Mouse (Mus musculus) intestine, embryonic 16.5 days (tissue): Measurements from ENCODE around the gene Spata48. TPM values are rescaled to one million over a fixed set of nuclear protein-coding genes. Genes with fewer than 3 reads are reported as not detected.

Experiments used
- ATAC-seq: fragments of 200-750 bp; cut with Nextera tagmentation; 2 replicates; pipeline ENCODE4 v1.8.0; 2017; ENCODE audit warnings: moderate TSS enrichment, moderate library complexity
- H3K27ac ChIP-seq: fragments of 300-500 bp; sonication (generic); 2 replicates; pipeline ENCODE4 v1.5.1; 2014; ENCODE audit warnings: mild to moderate bottlenecking, low read length
- H3K27me3 ChIP-seq: fragments of 300-500 bp; sonication (generic); replicated peaks from 2 replicates; pipeline ENCODE4 v1.6.1; 2014; ENCODE audit warnings: low read length, control low read depth, mixed read lengths; ENCODE audit not compliant: control insufficient read depth, insufficient read depth
- H3K36me3 ChIP-seq: fragments of 300-500 bp; sonication (generic); 2 replicates; pipeline ENCODE4 v1.6.1; 2014; ENCODE audit warnings: low read length, control low read depth; ENCODE audit not compliant: control insufficient read depth, insufficient read depth
- H3K4me1 ChIP-seq: fragments of 300-500 bp; sonication (generic); 2 replicates; pipeline ENCODE4 v1.6.1; 2014; ENCODE audit warnings: low read length, control low read depth, mixed read lengths; ENCODE audit not compliant: control insufficient read depth, insufficient read depth
- H3K4me2 ChIP-seq: fragments of 300-500 bp; sonication (generic); 2 replicates; pipeline ENCODE4 v1.6.1; 2014; ENCODE audit warnings: low read depth, low read length, control low read depth
- H3K4me3 ChIP-seq: fragments of 300-500 bp; sonication (generic); 2 replicates; pipeline ENCODE4 v1.5.1; 2014; ENCODE audit warnings: mild to moderate bottlenecking, low read length
- H3K9ac ChIP-seq: fragments of 300-500 bp; sonication (generic); 2 replicates; pipeline ENCODE4 v1.6.1; 2014; ENCODE audit warnings: low read depth, low read length
- H3K9me3 ChIP-seq: fragments of 300-500 bp; sonication (generic); 2 replicates; pipeline ENCODE4 v1.6.1; 2016; ENCODE audit warnings: low read length, control low read depth; ENCODE audit not compliant: control insufficient read depth
- WGBS: fragments of 180-500 bp; shearing (Covaris S2); extraction: QIAGEN DNeasy Blood & Tissue Kit; methylation state at CpG from one replicate; pipeline ENCODE4 v1.1.7; 2014; 5-methylcytosine and 5-hydroxymethylcytosine counted together
- polyA plus RNA-seq: library from polyadenylated mRNA; unstranded; fragments of >200 nt; fragmentation: Nextera tagmentation; extraction: Ambion mirVana; gene quantifications from 2 replicates; pipeline ENCODE4 v1.2.1, GENCODE M21; 2015

Gene Spata48
- polyA plus RNA-seq, 1 experiment from 2014 or later: 0.61 TPM

GRCm38 (mm10) chr11:11528760-11529159, 66.9 kb downstream of the Spata48 start:
- Histone ChIP-seq H3K4me2 (no peak overlapping the region), H3K4me3 (no peak overlapping the region), H3K27me3 (no peaks in the 10 kb centered on the region), H3K36me3 (no peaks in the 10 kb centered on the region), H3K27ac (no peak overlapping the region), H3K9me3 (no peaks in the 10 kb centered on the region), H3K4me1 (no peaks in the 10 kb centered on the region), H3K9ac (no peak overlapping the region)
- no peak for ATAC-seq
- WGBS: 73% methylated on average over 11 of the region's 11 CpGs

DNA sequence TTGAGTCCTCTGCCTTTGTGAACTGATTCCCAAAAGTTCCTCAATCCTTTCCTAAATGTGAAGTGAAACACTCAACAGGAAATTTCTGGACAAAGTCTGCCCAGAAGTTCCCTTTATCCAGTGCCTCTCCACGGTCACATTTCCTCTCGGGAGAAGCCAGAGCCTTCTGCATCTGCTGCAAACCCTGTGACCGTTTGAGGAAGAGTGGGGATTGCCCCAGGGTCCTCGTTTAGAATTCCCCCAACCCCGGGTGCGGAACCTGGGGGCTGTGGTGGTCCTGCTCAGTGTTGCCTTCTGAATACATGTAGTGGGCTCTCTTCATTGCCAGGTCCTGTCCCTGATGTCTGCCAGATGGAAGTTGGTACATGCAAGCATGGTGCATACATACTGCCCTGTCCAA, 67.3 kb downstream of the Spata48 start:
- no peaks in the 10 kb centered on the region for H3K9me3 ChIP-seq
- H3K27ac ChIP-seq: no peak overlapping the region
- no peaks in the 10 kb centered on the region for H3K4me1 ChIP-seq
- H3K4me2 ChIP-seq: no peak overlapping the region
- 65% methylated on average over 6 of the region's 6 CpGs for WGBS
- H3K36me3 ChIP-seq: no peaks in the 10 kb centered on the region
- H3K9ac ChIP-seq: no peak overlapping the region
- H3K4me3 ChIP-seq: no peak overlapping the region
- ATAC-seq: no peak
- H3K27me3 ChIP-seq: no peaks in the 10 kb centered on the region

DNA sequence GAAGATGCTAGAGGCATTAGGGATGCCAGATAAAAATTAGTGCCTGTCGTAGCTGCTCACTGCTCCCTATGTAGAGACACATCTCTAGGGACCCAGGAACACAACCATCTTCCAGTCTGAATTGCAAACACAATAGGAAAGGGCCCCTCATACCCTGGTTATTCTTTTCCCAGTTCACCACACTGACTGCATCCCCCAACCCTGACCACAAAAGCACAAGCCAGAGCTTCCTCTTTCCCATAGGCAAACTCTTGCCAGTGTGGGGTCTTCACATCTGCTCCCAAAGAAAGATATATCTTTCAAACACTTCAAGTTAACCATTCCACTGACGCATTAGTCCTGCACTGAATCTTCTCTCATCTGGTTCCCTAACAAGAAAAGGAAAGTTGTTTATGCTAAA, 68.2 kb downstream of the Spata48 start:
- Histone ChIP-seq H3K9me3 (no peaks in the 10 kb centered on the region), H3K9ac (no peak overlapping the region), H3K4me2 (no peak overlapping the region), H3K27me3 (no peaks in the 10 kb centered on the region), H3K4me1 (no peaks in the 10 kb centered on the region), H3K36me3 (no peaks in the 10 kb centered on the region), H3K4me3 (no peak overlapping the region), H3K27ac (no peak overlapping the region)
- 70% methylated on average over 2 of the region's 2 CpGs for WGBS
- no peak for ATAC-seq

GRCm38 (mm10) chr11:11536295-11536694, 74.4 kb downstream of the Spata48 start:
- H3K4me3 ChIP-seq: no peak overlapping the region
- WGBS: 71% methylated on average over 1 of the region's 1 CpGs
- H3K9me3 ChIP-seq: no peaks in the 10 kb centered on the region
- H3K36me3 ChIP-seq: no peaks in the 10 kb centered on the region
- H3K9ac ChIP-seq: no peak overlapping the region
- no peak overlapping the region for H3K4me2 ChIP-seq
- no peaks in the 10 kb centered on the region for H3K27me3 ChIP-seq
- H3K4me1 ChIP-seq: no peaks in the 10 kb centered on the region
- no peak overlapping the region for H3K27ac ChIP-seq
- no peak for ATAC-seq

DNA sequence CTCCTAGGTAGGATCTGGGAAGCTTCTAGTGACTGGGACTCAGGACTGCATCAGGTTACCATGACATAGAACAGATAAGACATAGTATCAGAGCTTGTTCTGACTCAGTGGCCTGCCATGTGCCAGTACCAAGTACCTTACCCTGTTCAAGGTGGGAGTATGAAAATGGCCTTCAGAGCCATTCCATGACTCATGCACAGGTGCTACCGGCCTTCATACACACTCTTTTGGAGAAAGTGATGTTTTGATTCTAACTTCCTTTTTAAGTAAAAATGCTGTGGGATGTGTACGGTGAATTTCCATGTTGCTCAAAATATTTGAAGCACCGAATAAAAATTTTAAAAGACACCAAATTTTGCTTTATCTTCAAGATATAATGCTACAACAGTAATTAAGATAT, 84.1 kb downstream of the Spata48 start:
- WGBS: 86% methylated on average over 3 of the region's 3 CpGs
- no peak overlapping the region for H3K9ac ChIP-seq
- no peak for ATAC-seq
- H3K4me1 ChIP-seq: no peaks in the 10 kb centered on the region
- H3K9me3 ChIP-seq: no peaks in the 10 kb centered on the region
- no peaks in the 10 kb centered on the region for H3K36me3 ChIP-seq
- H3K27me3 ChIP-seq: no peaks in the 10 kb centered on the region
- H3K4me3 ChIP-seq: no peak overlapping the region
- no peak overlapping the region for H3K4me2 ChIP-seq
- no peak overlapping the region for H3K27ac ChIP-seq

- H3K27ac ChIP-seq: no peak overlapping the region
- no peak overlapping the region for H3K9ac ChIP-seq
- WGBS: 84% methylated on average over 7 of the region's 7 CpGs
- no peak overlapping the region for H3K4me2 ChIP-seq
- ATAC-seq: no peak
- H3K36me3 ChIP-seq: no peaks in the 10 kb centered on the region
- H3K9me3 ChIP-seq: no peaks in the 10 kb centered on the region
- no peak overlapping the region for H3K4me3 ChIP-seq
- H3K4me1 ChIP-seq: no peaks in the 10 kb centered on the region
- no peaks in the 10 kb centered on the region for H3K27me3 ChIP-seq
Measured at GRCm38 (mm10) chr11:11546903-11547511, 85.1 kb downstream of the Spata48 start.

DNA sequence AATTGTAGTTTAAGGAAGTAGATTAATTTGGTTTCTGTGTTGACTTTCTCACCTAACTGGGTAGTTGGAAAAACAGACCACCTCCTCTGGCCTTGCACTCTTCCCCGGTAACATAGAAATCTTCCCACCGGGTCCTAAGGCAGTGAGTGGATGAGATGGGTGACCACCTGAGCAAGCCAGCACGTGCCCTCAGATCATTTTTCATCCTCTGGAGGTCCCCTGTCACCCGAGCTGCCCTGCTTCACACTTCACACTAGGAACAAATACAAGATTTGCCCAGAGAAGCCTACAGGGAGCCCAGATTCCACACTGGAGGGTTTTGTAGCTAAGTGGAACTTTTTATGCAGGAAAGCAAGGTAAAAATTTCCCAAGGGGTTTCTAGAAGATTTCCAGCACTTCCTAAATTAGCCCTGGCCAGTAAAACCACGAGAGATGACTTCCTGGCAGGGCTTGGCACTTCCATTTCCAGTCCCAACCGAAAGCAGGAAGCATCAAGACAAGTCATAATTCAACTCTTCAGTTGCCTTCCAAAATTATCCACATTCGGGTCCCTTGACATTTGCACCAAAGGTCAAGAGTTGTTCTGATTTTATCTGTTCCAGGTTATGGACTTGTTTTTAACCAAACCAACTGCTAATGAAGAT, 85.8 kb downstream of the Spata48 start:
- Histone ChIP-seq H3K4me3 (no peak overlapping the region), H3K36me3 (no peaks in the 10 kb centered on the region), H3K4me2 (no peak overlapping the region), H3K9ac (no peak overlapping the region), H3K4me1 (no peaks in the 10 kb centered on the region), H3K9me3 (no peaks in the 10 kb centered on the region), H3K27ac (no peak overlapping the region), H3K27me3 (no peaks in the 10 kb centered on the region)
- WGBS: 59% methylated on average over 7 of the region's 7 CpGs
- ATAC-seq: no peak

- H3K4me1 ChIP-seq: no peaks in the 10 kb centered on the region
- H3K36me3 ChIP-seq: no peaks in the 10 kb centered on the region
- H3K4me3 ChIP-seq: no peak overlapping the region
- H3K27ac ChIP-seq: no peak overlapping the region
- no peak overlapping the region for H3K4me2 ChIP-seq
- no peak overlapping the region for H3K9ac ChIP-seq
- H3K27me3 ChIP-seq: no peaks in the 10 kb centered on the region
- WGBS: 78% methylated on average over 8 of the region's 8 CpGs
- ATAC-seq: no peak
- no peaks in the 10 kb centered on the region for H3K9me3 ChIP-seq
Measured at GRCm38 (mm10) chr11:11555563-11555962, 93.7 kb downstream of the Spata48 start.

DNA sequence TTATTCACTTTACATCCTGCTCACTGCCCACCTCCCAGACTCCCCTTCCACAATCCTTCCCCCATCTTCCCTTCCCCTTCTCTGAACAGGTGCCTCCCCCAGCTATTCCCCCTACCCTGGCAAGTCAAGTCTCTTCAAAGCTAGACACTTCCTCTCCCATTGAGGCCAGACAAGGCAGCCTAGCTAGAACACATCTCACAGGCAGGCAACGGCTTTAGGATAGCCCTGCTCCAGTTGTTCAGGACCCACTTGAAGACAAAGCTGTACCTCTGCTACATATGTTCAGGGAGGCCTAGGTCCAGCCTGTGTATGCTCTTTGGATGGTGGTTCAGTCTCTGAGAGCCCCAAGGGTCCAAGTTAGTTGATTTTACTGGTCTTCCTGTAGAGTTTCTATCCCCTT, 94.3 kb downstream of the Spata48 start:
- no peaks in the 10 kb centered on the region for H3K27me3 ChIP-seq
- ATAC-seq: no peak
- no peak overlapping the region for H3K9ac ChIP-seq
- no peak overlapping the region for H3K27ac ChIP-seq
- H3K4me2 ChIP-seq: no peak overlapping the region
- WGBS: 92% methylated on average over 1 of the region's 1 CpGs
- H3K9me3 ChIP-seq: no peaks in the 10 kb centered on the region
- H3K4me3 ChIP-seq: no peak overlapping the region
- no peaks in the 10 kb centered on the region for H3K36me3 ChIP-seq
- no peaks in the 10 kb centered on the region for H3K4me1 ChIP-seq
